Mouse (Mus musculus): ENCODE data around the gene Bub3.

- no peak for TF ChIP-seq POLR2A (IDR thresholded peaks at IDR 0.05; ENCODE audit: low read depth, low read length)
- no peak for TF ChIP-seq CTCF (IDR thresholded peaks at IDR 0.05; ENCODE audit: extremely low read depth, insufficient read depth, insufficient read length, insufficient replicate concordance)
Measured at GRCm38 (mm10) chr7:131598483-131598824, 38.4 kb downstream of the Bub3 start.
